Mouse (Mus musculus) liver, embryonic 14.5 days (tissue): ENCODE results near the gene Ndufa5. TPM values are rescaled to one million over a fixed set of nuclear protein-coding genes. Genes with fewer than 3 reads are reported as not detected.
A peak's percentile ranks its signal among the peaks of the same experiment; 100 is the strongest.

Experiments used
- ATAC-seq: fragments of 200-750 bp; cut with Nextera tagmentation; 2 replicates; pipeline ENCODE4 v1.8.0; 2017; ENCODE audit warnings: moderate number of reproducible peaks, mild to moderate bottlenecking, moderate library complexity; ENCODE audit not compliant: insufficient read depth
- DNase-seq, 3 experiments: peaks; one replicate each; pipeline ENCODE4 v3.0.0-alpha.2; 2012 to 2013; ENCODE audit warnings: low read depth in 3 of 3, low spot score in 3 of 3
- H3K27ac ChIP-seq: fragments of 300-500 bp; sonication (generic); 2 replicates; pipeline ENCODE4 v1.5.1; 2014; ENCODE audit warnings: moderate library complexity, mild to moderate bottlenecking, control low read depth, inconsistent platforms
- H3K27me3 ChIP-seq: fragments of 300-500 bp; sonication (generic); 2 replicates; pipeline ENCODE4 v1.6.1; 2014; ENCODE audit warnings: mild to moderate bottlenecking, low read length, moderate library complexity; ENCODE audit not compliant: control insufficient read depth, insufficient read depth
- H3K36me3 ChIP-seq: fragments of 300-500 bp; sonication (generic); replicated peaks from 2 replicates; pipeline ENCODE4 v1.6.1; 2014; ENCODE audit warnings: low read depth; ENCODE audit not compliant: control insufficient read depth, insufficient read depth
- H3K4me1 ChIP-seq, 2 experiments: fragments of 200-500 bp in 1 of 2; fragments of 300-500 bp in 1 of 2; sonication (generic) in 1 of 2; replicated peaks; 2 replicates each; pipeline ENCODE4 v1.6.1; 2012 to 2014; ENCODE audit warnings: antibody characterized with exemption in 1 of 2, inconsistent platforms in 1 of 2, low read length in 1 of 2; ENCODE audit not compliant: control insufficient read depth in 2 of 2, insufficient read depth in 2 of 2
- H3K4me2 ChIP-seq: fragments of 300-500 bp; sonication (generic); 2 replicates; pipeline ENCODE4 v1.6.1; 2014; ENCODE audit warnings: low read depth, mild to moderate bottlenecking, control low read depth, moderate library complexity
- H3K4me3 ChIP-seq, 2 experiments: fragments of 200-500 bp in 1 of 2; fragments of 300-500 bp in 1 of 2; sonication (generic) in 1 of 2; 2 replicates each; pipeline ENCODE4 v1.5.1; 2012 to 2014; ENCODE audit warnings: low read depth in 2 of 2, low read length in 2 of 2, mild to moderate bottlenecking in 2 of 2, control low read depth in 1 of 2, inconsistent platforms in 1 of 2, moderate library complexity in 1 of 2; ENCODE audit not compliant: insufficient read depth in 1 of 2
- H3K9ac ChIP-seq: fragments of 300-500 bp; sonication (generic); replicated peaks from 2 replicates; pipeline ENCODE4 v1.6.1; 2014; ENCODE audit warnings: mild to moderate bottlenecking, control low read depth, moderate library complexity
- H3K9me3 ChIP-seq: fragments of 300-500 bp; sonication (generic); 2 replicates; pipeline ENCODE4 v1.6.1; 2016; ENCODE audit warnings: low read length, mixed read lengths; ENCODE audit not compliant: control insufficient read depth
- CTCF ChIP-seq: IDR thresholded peaks from 2 replicates; pipeline ENCODE4 v1.5.1; 2016; ENCODE audit warnings: antibody characterized with exemption, low read depth, control low read depth
- EP300 ChIP-seq: IDR thresholded peaks from 2 replicates; pipeline ENCODE4 v1.6.1; 2016; ENCODE audit warnings: antibody characterized with exemption, low read depth
- WGBS: fragments of 180-500 bp; shearing (Covaris S2); extraction: QIAGEN DNeasy Blood & Tissue Kit; methylation state at CpG from one replicate; pipeline ENCODE4 v1.1.7; 2014; ENCODE audit not compliant: insufficient replicate concordance; 5-methylcytosine and 5-hydroxymethylcytosine counted together
- polyA plus RNA-seq, 2 experiments: library from polyadenylated mRNA; depleted of rRNA in 1 of 2; stranded (reverse) in 1 of 2; unstranded in 1 of 2; fragments of >200 nt; fragmentation: Nextera tagmentation in 1 of 2; extraction: Ambion mirVana in 1 of 2; gene quantifications; 2 replicates each; pipeline versions ENCODE4 v1.2.1 to v1.2.3; 2012 to 2014

Ndufa5 gene
- polyA plus RNA-seq, 2 experiments, result 18.6 to 232 TPM

DNA sequence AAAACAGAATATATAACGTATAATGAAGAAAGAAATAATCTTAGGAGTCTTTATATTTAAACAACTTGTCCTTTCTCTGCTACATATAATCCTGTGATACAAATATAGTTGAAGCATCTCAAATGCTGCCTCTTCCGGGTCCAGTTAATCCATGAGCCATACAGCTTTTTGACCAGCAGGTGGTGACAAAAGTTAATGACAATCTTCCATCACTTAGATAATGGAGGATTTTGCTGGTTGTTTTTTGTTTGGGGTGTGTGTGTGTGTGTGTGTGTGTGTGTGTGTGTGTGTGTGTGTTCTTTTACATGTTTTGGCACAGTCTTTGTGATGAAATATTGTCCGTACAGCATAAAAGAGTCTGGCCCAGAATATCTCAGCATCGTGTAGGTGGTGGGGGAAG is 2.4 kb upstream of the Ndufa5 start:
- WGBS, result 17% methylated on average over 4 of the region's 4 CpGs
- Histone ChIP-seq H3K4me3 (no peak overlapping the region), H3K4me1 (peaks cover 5 to 16% of the 10 kb centered on the region in 2 experiments; a peak in 3 of 4 replicates), H3K36me3 (no peaks in the 10 kb centered on the region), H3K4me2 (peak overlapping the region; percentile 39), H3K9ac (no peak overlapping the region), H3K9me3 (no peaks in the 10 kb centered on the region), H3K27me3 (no peaks in the 10 kb centered on the region), H3K27ac (no peak overlapping the region)
- TF ChIP-seq CTCF (peak; percentile 67), EP300 (no peak)
- ATAC-seq, result no peak
- DNase-seq, result peak; percentile 33 to 44 (median 35)

DNA sequence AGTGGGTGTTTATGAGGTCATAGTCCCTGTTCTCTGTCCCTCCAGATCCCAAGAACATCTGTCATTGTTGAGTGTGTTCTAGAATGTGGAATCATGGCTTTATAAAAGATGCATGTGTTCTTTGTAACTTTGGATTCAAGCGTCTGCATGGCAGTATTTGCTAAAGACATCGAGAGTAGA is 141 bp upstream of the Ndufa5 start, which contains the start of gene Asb15:
Gene Asb15, plus strand, starts transcription at position 81 of the 180 bp plus-strand sequence.
- Histone ChIP-seq H3K27me3 (no peaks in the 10 kb centered on the region), H3K9me3 (no peaks in the 10 kb centered on the region), H3K27ac (no peak within 1 kb of the TSS), H3K9ac (peak within 1 kb of the TSS; percentile 83), H3K4me1 (peaks cover 5 to 16% of the 10 kb centered on the region in 2 experiments; a peak in 3 of 4 replicates), H3K4me2 (peak within 1 kb of the TSS; percentile 86), H3K36me3 (no peaks in the 10 kb centered on the region; the same call in 1 of the 2 replicates), H3K4me3 (peak within 1 kb of the TSS; percentile 90 to 96)
- TF ChIP-seq EP300 (no peak), CTCF (no peak)
- WGBS, result 44% methylated on average over 2 of the region's 2 CpGs
- DNase-seq (no peak), ATAC-seq (peak; percentile 2; the same call in 1 of the 2 replicates)

DNA sequence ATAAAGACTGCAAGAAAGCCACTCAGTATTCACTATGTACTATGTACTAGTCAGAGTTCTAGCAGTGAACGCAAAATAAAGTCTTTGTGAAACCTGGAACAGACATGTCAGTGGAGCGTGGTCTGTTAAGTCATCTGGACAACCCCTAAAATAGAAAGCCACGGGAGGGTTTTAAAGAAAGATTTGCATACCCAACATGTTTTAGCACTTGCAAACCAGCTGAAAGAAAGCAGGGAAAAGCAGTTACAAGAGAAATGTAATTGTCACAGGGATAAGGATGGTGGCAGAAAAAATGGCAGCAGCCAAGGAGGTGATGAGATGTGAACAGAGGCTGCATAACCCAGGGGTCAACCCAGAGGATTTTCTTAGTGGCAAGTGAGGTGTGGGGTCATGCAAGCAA is 2.1 kb downstream of the Ndufa5 start:
- no peak for DNase-seq
- H3K27ac ChIP-seq, result no peak overlapping the region
- H3K4me1 ChIP-seq, result peaks cover 5 to 16% of the 10 kb centered on the region in 2 experiments; a peak in 3 of 4 replicates
- peaks cover 10% of the 10 kb centered on the region for H3K36me3 ChIP-seq
- H3K27me3 ChIP-seq, result no peaks in the 10 kb centered on the region
- H3K9ac ChIP-seq, result no peak overlapping the region
- no peak for TF ChIP-seq EP300
- no peak for TF ChIP-seq CTCF
- H3K4me3 ChIP-seq, result no peak overlapping the region
- ATAC-seq, result no peak
- peak overlapping the region; percentile 86; the same call in 1 of the 2 replicates for H3K4me2 ChIP-seq
- H3K9me3 ChIP-seq, result no peaks in the 10 kb centered on the region
- 74% methylated on average over 3 of the region's 3 CpGs for WGBS

DNA sequence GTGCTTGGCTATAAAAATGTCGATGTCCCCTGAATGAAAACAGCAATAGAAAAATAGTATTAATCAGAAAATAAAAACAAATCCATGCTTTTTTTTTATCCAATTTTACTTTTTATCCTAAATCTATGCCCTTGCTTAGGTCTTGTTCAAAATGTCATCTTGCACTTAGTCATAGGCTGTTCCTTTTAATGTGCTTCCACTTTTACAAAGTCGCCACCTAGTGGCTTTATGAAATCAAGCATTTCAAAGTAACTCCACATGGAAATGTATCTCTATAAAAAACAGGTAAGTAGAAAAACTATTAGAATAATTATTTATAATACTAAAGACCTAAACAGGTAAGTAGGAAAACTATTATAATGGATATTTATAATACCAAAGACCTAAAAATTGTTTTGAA is 11.6 kb downstream of the Ndufa5 start:
- no peak for ATAC-seq

DNA sequence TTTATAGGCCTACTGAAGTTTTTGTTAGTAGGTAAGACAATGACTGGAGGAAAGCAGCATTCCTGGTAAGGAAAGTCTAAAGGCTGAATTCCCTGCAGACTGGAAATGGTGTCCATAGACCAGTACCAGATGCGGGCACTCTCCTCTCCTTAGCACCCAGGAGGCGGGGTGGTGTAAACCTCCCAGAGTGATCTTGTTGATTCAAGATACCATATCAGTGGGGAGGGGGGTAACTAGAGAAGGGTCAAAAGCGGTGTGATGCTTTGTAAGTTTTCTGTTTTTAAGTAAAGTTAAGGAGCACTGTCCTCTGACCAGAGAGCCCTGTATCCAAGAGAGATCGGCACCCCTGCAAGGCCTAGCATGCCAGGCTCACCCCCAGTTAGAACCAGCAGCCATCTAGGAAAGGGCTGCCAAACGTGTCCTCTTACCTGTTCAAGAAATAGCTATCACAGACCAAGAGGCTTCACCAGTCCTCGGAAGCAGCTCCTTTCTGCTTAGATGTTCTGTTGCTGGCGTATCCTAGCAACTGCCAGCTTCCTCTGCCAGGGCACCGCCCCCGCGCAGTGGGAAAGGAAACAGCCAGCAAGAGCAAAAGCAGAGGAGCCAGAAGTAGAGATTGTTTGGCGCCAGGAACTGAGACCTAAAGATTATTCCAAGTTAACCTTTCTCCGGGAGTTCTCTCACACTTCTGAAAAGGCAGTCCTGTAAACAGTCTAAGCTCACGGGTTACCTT is 13.1 kb downstream of the Ndufa5 start, which contains the start of gene Iqub:
Gene Iqub, minus strand, starts transcription at position 516 of the 733 bp plus-strand sequence.
- no peak within 1 kb of the TSS for H3K27ac ChIP-seq
- peaks cover 4% of the 10 kb centered on the region for H3K36me3 ChIP-seq
- H3K9me3 ChIP-seq, result no peaks in the 10 kb centered on the region
- 25% methylated on average over 13 of the region's 13 CpGs for WGBS
- no peaks in the 10 kb centered on the region for H3K27me3 ChIP-seq
- ATAC-seq, result no peak
- no peak for DNase-seq
- no peak within 1 kb of the TSS for H3K9ac ChIP-seq
- H3K4me3 ChIP-seq, result no peak within 1 kb of the TSS
- no peak within 1 kb of the TSS for H3K4me2 ChIP-seq
- no peaks in the 10 kb centered on the region for H3K4me1 ChIP-seq
- TF ChIP-seq EP300, result no peak
- TF ChIP-seq CTCF, result no peak

More for the DNA sequence above, 11.6 kb downstream of the Ndufa5 start:
- 39% methylated on average over 2 of the region's 2 CpGs for WGBS
- H3K36me3 ChIP-seq, result peaks cover 5% of the 10 kb centered on the region
- no peaks in the 10 kb centered on the region for H3K9me3 ChIP-seq
- no peak for DNase-seq
- no peaks in the 10 kb centered on the region for H3K27me3 ChIP-seq
- no peak overlapping the region for H3K27ac ChIP-seq
- H3K4me2 ChIP-seq, result no peak overlapping the region
- no peak overlapping the region for H3K4me3 ChIP-seq
- H3K4me1 ChIP-seq, result no peaks in the 10 kb centered on the region
- H3K9ac ChIP-seq, result no peak overlapping the region
- TF ChIP-seq CTCF, result peak; percentile 40; the same call in 1 of the 2 replicates
- TF ChIP-seq EP300, result no peak
